Mouse (Mus musculus) lung, adult 2 months (tissue): ENCODE data around the gene Mrpl10. TPM values are rescaled to one million over a fixed set of nuclear protein-coding genes. Genes with fewer than 3 reads are reported as not detected.

Experiments used
- DNase-seq: peaks from one replicate; pipeline ENCODE4 v3.0.0; 2022
- H3K4me1 ChIP-seq: fragments of 200-500 bp; 2 replicates; pipeline ENCODE4 v1.6.1; 2011; ENCODE audit warnings: low read length; ENCODE audit not compliant: control insufficient read depth, insufficient read depth
- H3K4me3 ChIP-seq: fragments of 200-500 bp; replicated peaks from 2 replicates; pipeline ENCODE3; 2011; ENCODE audit warnings: low read depth, mild to moderate bottlenecking, control low read depth, low read length; ENCODE audit errors: extremely low read depth
- CTCF ChIP-seq: fragments of 200-500 bp; IDR thresholded peaks from 2 replicates; pipeline ENCODE4 v1.5.1; 2011; ENCODE audit warnings: mild to moderate bottlenecking, low read length, control low read depth; ENCODE audit not compliant: insufficient read depth
- POLR2A ChIP-seq: fragments of 200-500 bp; IDR thresholded peaks from 2 replicates; pipeline ENCODE4 v1.6.1; 2011; ENCODE audit warnings: low read depth, mild to moderate bottlenecking, control low read depth, low read length, borderline replicate concordance; ENCODE audit errors: extremely low read depth
- WGBS: fragments of 180-500 bp; shearing (Covaris S2); methylation state at CpG from one replicate; pipeline ENCODE4 v1.1.7; 2018; 5-methylcytosine and 5-hydroxymethylcytosine counted together
- polyA plus RNA-seq: library from polyadenylated mRNA; depleted of rRNA; stranded (reverse); fragments of >200 nt; gene quantifications from 2 replicates; pipeline ENCODE4 v1.2.3, GENCODE M21; 2012; rRNA removed

Mrpl10 gene
- 64.8 and 80.5 TPM in 2 replicates for polyA plus RNA-seq

DNA sequence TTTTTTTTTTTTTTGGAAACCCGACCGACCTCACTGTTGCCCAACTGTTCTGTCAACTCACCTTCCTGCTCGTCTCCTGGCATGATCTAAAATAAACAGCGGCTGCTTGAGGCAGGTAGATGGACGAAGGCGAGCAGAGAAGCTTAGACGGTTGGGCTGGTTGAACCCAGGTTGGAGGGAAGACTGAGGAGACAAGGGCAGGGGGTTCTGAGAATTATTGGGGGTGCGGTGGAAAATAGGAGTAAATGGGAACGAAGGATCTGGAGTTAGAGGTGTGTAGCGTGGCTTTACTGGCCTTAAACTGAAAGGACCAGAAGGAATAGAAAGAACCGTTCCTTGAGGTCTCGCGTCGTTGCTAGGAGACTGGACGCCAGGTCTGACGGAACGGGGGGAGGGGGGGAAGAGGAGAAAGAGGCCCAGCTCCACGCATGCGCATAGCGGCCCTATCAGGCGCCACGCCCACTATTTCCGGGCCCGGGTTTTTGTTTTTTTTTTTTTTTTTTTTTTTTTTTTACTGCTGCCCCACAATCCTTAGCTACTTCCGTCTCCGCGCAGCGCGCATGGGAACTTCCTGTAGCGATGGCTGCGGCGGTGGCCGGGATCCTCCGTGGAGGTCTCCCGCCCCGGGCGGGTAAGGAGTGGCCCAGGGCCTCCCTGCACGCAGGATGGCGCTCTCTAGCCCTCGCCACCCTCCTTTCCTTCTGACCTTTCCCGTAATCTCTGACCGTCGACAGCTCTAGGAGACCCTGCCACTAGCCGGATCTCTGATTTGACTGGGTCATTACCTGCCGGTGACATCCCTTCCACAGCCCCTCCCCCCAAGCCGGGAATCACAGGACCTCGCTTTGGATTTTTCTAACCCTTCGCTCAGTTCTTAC is at the start of gene Mrpl10, which contains the start of gene Lrrc46:
TSS of gene Mrpl10 (plus strand) at position 539 of the 878 bp plus-strand sequence.
TSS of gene Lrrc46 (minus strand) at position 386 of the 878 bp plus-strand sequence.
- peak; percentile 85 for DNase-seq
- Histone ChIP-seq H3K4me3 (peak within 1 kb of the TSS; percentile 97), H3K4me1 (peaks cover 4% of the 10 kb centered on the region)
- TF ChIP-seq CTCF = no peak
- peak; percentile 82; the same call in 1 of the 2 replicates for TF ChIP-seq POLR2A
- under 1% methylated on average over 48 of the region's 48 CpGs for WGBS

DNA sequence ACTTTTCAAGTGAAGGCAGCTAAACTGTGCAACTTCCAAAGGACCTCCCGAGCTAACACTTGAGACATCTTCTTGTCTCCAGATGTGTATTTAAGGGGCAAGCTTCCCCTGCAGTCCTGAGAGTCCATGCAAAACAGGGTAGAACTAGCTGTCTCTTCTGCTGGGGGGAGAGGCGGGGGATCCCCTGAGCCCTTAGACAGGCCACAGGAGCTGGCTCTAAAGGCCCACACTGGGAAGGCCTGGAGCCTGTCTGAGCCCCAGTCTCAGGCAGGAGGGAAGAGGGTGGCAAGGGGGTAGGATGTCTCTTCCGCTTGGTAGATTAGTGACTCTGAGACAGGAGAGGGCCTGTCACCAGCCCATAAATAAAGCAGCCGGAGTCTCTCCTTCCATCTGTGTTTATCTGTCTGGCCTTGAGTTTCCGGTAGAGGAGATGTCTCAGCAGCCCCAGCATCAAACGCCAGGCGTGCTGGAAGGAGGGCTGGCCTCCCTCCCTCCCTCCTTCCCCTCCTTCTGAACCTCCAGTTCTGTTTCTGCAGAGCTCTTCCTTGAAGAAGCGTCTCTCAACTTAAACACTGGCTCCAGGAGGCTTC is 48.5 kb upstream of the Mrpl10 start:
- Histone ChIP-seq H3K4me1 (peaks cover 6% of the 10 kb centered on the region; the same call in 1 of the 2 replicates), H3K4me3 (no peak overlapping the region)
- DNase-seq = no peak
- TF ChIP-seq POLR2A (no peak), CTCF (no peak)
- WGBS = 36% methylated on average over 8 of the region's 8 CpGs

DNA sequence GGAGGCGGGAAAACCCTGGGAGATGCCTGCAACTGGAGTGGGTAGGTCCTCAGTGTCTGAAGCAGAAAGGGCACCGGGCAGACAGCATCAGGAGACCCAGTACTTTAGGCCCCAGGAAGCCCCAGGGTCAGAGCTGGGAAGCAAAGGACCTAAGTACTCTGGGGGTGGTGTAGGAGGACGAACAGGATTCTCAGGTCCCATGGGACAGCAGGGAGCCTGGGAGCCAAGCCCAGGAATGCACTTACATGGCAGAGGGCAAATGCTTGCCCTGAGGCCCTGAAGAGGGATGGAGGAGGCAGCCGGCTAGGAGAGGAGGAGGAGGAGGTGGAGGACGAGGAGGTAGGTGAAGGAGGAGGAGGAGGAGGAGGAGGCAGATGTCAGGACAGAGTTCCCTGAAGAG is 46.3 kb upstream of the Mrpl10 start:
- no peak overlapping the region for H3K4me3 ChIP-seq
- 0 out of 2 replicates have a peak, but pooled peaks cover 2% of the 10 kb centered on the region for H3K4me1 ChIP-seq
- no peak for DNase-seq
- TF ChIP-seq CTCF (no peak), POLR2A (no peak)
- WGBS = 54% methylated on average over 5 of the region's 5 CpGs

DNA sequence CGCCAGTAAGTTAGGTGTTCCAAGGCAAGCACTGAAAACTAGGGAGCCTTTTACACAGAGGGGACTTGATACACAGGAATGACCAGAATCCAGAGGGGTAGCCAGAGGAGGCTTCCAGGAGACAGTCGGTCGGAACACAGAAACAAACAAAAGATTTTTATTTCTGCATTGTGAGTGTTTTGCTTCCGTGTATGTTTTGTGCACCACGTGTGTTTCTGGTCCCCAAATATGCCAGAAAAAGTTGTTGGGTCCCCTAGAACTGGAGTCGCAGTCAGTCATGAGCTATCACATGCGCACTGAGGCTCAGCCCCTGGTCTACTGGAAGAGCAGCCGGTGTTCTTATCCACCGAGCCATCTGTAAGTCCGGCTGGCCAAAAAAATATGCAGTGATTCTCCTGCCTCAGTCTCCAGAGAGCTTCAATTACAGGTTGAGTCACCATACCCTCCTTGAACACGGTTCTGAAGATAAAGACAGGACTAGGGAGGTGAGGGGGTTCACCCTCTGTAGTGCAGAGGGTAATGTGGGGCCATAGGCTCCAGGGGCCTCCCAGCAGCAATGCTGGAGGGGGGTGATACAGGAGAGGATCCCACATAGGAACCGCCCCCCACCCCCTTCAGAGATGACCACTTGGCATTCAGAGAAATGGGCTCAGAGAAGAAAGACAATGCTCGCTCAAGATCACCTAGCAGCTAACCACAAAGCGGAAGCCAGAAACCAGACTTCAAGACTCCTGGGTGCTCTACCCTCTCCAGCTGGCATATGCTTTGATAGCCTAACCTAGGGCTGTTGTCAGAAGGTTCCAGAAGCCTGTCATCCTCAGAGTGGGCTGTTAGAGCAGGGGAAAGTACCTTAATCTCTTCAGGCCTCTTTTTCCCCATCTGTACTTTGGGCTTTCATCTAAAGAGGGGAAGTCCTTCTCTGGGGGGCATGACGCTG is 45.3 kb upstream of the Mrpl10 start:
- Histone ChIP-seq H3K4me1 (0 out of 2 replicates have a peak, but pooled peaks cover 2% of the 10 kb centered on the region), H3K4me3 (no peak overlapping the region)
- DNase-seq = no peak
- 75% methylated on average over 15 of the region's 15 CpGs for WGBS
- TF ChIP-seq CTCF = no peak
- no peak for TF ChIP-seq POLR2A

DNA sequence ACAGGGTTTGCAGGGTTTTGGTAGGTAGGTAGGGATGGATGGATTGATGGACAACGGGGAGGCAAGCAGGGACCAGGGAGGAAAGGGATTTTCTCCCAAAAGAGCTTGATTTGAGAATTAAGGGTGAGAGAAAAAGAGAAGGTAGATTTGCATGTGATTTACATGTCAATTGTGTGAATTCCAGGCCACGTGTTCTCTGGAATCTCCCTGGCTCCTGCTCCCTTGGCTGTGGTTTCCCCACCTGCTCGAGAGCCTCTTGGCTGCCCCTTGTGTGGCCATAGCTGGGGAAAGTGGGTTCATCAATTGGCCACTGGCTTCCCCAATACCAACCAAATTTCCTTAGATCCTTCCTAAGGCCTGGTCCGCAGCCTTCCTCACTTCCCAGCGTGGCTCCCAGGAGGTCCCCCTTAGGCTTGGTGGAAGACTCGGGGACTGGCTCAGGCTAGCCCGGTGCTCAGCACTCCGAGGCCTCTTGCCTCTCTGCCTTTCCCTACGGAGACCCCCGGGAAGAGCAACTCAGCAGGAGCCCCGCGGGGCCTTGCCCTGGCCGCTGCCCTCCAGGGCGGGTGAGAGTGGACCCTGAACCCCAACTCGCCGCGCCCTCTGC is 44.5 kb upstream of the Mrpl10 start:
- no peak for TF ChIP-seq CTCF
- TF ChIP-seq POLR2A = no peak
- WGBS = 36% methylated on average over 17 of the region's 17 CpGs
- DNase-seq = no peak
- H3K4me1 ChIP-seq = 0 out of 2 replicates have a peak, but pooled peaks cover 2% of the 10 kb centered on the region
- H3K4me3 ChIP-seq = no peak overlapping the region

DNA sequence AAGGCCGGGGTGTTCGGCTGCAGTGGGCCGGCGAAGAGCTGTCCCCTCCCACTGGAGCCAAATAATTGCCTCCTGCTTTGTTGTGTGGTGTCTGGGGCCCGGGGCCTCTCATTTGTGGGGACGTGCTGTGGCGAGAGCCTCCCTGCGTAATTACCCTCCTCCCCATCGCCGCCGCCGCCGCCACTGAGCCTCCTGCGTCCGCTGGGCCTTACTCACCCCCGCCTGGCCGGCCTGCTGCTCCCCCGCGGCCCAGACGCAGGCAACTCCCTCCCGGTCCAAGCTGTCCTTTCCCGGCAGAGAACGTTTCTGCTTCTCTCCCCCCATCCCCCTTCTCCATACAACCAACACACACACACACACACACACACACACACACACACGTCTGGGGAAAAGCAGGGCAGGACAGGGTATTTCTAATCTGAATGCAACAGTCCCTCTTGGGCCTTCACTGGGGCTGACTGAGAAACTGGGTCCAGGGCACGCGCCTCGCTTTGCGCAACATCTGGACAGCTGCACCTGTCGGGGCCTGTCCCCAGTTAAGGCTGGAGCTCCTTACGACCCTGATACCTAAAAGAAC is 43.9 kb upstream of the Mrpl10 start:
- 0 out of 2 replicates have a peak, but pooled peaks cover 2% of the 10 kb centered on the region for H3K4me1 ChIP-seq
- no peak for DNase-seq
- 19% methylated on average over 30 of the region's 30 CpGs for WGBS
- no peak overlapping the region for H3K4me3 ChIP-seq
- TF ChIP-seq CTCF (no peak), POLR2A (0 out of 2 replicates have a peak, but pooled peaks have one; percentile 9)

DNA sequence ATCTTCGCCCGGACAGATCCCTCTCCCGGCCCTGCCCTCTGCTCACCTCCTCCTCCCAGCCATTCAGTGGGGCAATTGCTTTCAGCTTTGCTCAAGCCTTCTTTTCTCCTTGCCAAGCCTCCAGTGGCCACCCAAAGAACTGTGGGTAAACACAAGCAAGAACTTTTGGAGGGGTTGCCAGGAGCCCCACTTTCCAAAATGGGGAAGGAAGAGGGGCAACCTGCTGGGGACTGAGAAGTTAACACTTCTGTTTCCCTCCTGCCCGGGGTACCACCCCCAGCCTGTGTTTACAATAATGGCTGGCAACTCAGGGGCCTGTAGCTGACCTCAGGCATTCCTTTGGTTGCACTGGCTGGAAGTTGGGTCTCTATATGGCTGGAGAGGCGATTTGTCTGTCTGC is 38.2 kb upstream of the Mrpl10 start:
- DNase-seq = no peak
- TF ChIP-seq POLR2A (no peak), CTCF (no peak)
- WGBS = 47% methylated on average over 5 of the region's 5 CpGs
- Histone ChIP-seq H3K4me1 (no peaks in the 10 kb centered on the region), H3K4me3 (no peak overlapping the region)

DNA sequence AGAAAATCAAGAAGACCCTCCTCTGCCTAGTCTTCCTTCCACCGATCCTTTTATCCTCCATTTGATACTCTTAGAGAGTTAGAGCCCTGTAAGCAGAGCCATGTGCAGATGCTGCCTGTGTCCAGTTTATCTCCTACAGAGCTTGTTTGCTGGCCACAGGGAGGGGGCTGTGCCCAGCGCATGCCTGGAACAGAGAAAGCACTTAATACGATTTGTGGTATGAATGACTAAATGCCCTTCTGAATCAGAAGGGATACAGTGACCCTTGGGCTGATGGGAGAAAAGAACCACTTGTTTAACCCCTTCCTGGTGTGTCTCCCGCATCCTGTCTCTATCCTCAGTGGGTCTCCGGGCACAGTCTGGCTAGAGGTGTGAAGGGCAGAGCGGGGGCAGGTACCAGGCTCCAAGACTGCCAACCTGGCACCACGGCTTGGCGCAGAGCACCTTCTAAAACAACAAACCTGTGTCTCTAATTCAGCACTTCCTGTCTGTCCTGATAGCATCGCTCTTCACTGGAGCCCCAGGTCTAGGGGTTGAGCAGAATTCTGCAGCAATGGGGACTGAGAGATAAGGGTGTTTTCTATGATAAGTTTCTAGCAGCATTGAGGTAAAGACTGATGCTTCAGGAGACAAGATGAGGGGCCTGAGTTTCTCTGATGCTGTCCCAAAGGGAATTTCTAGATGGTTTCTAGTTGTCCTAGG is 34.1 kb upstream of the Mrpl10 start:
- no peak for DNase-seq
- TF ChIP-seq POLR2A = no peak
- no peak for TF ChIP-seq CTCF
- Histone ChIP-seq H3K4me3 (no peak overlapping the region), H3K4me1 (no peaks in the 10 kb centered on the region)
- 50% methylated on average over 9 of the region's 9 CpGs for WGBS
